Mouse (Mus musculus): ENCODE measurements around the gene Son.
"Not testable (repeated sequence)": the region's sequence is repeated elsewhere in the genome, so short reads cannot be mapped to it uniquely, and the experiment has no call there.

Gene Son

DNA sequence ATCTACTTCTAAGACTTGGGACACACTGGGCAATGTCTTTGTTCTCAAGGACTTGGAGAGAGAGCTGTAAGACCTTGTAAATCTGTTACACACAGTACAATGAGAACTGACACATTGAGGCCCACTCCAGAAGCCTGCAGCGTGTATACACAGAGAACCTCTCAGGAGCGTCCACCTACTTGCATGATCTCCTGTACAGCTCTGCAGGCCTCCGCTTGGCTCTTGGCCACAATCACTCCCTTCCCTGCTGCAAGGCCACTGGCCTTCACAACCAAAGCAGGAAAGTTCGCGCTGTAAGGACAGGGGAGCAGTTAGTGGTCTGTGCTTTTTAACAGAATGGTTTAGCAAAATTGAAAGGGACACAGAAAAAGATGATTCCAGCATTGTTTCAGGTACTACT lies 8.1 kb upstream of the Son start:
- DNase-seq (ENCODE audit: low read depth, low spot score) = no peak

- DNase-seq (ENCODE audit: low read depth, low spot score) = no peak
Observed at GRCm38 (mm10) chr16:91639636-91640035, 7.7 kb upstream of the Son start.

DNA sequence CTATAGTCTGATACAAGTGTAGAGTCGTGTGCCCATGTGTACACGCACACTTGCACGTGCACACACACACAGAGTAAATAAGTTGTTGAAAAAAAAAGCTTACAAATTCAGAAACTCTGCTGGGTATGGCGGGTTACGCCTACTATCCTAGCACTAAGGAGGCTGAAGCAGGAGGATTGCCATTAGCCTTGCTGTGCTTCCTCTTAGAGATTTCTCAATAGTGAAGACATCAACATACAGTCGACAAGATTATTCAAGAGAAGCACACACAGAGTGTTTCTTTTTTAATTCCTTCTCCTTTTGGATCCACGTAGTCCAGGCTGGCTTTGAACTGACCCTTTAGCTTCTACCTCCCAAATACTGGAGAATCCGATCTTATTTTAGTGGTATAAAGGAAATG lies 7.1 kb upstream of the Son start:
- DNase-seq (ENCODE audit: low read depth, low spot score) = no peak

DNA sequence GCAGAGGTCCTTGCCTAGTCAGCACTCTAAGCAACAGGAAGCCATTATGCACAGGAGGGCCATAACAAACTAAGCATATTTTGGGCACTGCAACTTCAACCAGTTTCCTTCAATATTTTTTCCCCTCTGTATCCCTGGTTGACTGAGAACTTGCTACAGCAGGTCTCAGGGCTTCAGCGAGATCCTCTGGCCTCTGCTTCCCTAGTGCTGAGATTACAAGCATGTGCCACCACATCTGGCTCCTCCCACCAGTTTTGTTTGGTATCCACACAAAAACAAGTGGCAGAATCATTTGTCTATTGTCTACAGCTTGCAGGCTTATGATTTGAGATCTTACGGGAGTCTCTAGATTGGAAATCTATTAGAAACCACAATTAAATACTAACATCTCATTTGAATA lies 2.4 kb upstream of the Son start:
- DNase-seq (ENCODE audit: low read depth, low spot score) = no peak

GRCm38 (mm10) chr16:91645420-91645819 lies 1.9 kb upstream of the Son start:
- DNase-seq (ENCODE audit: low read depth, low spot score) = not testable (repeated sequence)

DNA sequence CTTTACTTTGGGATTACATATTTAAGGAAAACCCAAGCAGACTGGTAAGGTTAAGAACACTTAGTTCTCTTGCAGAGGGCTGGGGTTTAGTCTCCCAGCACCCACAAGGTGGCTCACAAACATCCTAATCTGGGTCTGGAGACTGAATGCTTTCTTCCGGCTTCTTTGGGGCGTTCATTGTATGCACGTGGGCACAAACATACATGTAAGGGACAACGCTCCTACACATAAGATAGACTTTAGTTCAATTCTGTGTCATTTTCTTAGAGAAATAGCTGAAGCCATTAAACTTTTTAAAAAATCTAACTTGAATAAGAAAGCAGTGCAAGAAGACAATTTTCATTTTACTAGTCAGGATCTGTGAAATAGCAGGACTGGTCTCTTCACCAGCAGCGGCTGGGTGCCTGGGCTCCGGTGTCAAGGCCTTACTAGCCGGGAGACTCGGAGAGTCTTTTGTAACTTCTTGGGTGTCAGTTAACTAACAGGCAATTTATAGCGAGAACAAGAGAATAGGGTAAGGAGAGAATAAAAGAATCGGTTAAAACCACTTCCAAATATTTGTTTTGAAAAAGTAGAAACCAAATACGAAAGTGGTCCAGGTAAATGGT lies 1.2 kb upstream of the Son start:
- DNase-seq (ENCODE audit: low read depth, low spot score) = no peak

- peak; percentile 85 for DNase-seq (ENCODE audit: low read depth, low spot score)
Observed at GRCm38 (mm10) chr16:91646681-91647419, 456 bp upstream of the Son start, which contains the start of gene Gart. Gene Gart (minus strand): TSS chr16:91646952.

DNA sequence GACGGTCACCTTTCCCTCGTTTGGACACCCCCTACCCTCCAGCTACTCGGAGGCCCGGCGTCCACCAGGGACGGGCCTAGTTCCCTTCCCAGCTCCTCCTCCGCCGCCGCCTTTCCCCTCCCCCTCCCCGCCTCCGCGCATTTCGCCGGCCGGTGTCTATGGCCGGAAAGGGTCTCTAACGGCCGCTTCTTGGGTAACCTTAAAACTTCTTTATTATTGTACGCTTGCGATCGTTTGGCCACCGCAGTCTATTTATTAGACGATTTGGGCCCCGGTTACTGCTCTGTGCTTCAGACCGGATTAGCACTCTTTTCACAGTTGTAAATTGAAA lies 879 bp downstream of the Son start:
- DNase-seq (ENCODE audit: low read depth, low spot score) = peak; percentile 57

GRCm38 (mm10) chr16:91649246-91649645 lies 1.9 kb downstream of the Son start:
- DNase-seq (ENCODE audit: low read depth, low spot score) = no peak

DNA sequence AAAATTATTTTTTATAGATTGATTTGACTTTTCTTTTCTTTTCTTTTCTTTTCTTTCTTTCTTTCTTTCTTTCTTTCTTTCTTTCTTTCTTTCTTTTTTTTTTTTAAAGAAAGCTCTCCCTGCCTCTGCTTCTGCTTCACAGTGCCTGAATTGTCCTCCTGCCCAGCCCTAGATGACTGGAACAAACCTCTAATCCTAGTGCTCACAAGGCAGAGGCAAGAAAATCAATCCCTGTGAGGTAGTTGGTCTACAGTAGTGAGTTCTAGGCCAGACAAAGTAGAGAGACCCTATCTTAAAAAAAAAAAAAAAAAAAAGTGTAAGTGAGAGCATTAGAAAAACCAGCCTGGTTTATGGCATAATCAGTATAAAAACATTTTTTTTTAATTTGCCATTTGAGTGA lies 2.5 kb downstream of the Son start:
- DNase-seq (ENCODE audit: low read depth, low spot score) = no peak

GRCm38 (mm10) chr16:91652191-91652590 lies 4.9 kb downstream of the Son start:
- DNase-seq (ENCODE audit: low read depth, low spot score) = no peak

GRCm38 (mm10) chr16:91655285-91655684 lies 8.0 kb downstream of the Son start:
- no peak for DNase-seq (ENCODE audit: low read depth, low spot score)

- DNase-seq (ENCODE audit: low read depth, low spot score) = no peak
Observed at GRCm38 (mm10) chr16:91657285-91657684, 10.0 kb downstream of the Son start.

DNA sequence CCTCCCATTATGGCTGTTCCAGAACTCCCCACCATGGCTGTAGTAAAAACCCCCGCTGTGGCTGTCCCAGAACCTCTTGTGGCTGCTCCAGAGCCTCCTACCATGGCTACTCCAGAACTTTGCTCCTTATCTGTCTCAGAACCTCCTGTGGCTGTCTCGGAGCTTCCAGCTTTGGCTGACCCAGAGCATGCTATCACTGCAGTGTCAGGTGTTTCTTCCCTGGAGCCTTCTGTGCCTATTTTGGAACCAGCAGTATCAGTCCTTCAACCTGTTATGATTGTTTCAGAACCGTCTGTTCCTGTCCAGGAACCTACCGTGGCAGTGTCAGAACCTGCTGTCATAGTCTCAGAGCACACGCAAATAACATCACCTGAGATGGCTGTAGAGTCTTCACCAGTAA lies 11.2 kb downstream of the Son start:
- no peak for DNase-seq (ENCODE audit: low read depth, low spot score)

- DNase-seq (ENCODE audit: low read depth, low spot score) = no peak
Observed at GRCm38 (mm10) chr16:91659798-91660197, 12.5 kb downstream of the Son start.

DNA sequence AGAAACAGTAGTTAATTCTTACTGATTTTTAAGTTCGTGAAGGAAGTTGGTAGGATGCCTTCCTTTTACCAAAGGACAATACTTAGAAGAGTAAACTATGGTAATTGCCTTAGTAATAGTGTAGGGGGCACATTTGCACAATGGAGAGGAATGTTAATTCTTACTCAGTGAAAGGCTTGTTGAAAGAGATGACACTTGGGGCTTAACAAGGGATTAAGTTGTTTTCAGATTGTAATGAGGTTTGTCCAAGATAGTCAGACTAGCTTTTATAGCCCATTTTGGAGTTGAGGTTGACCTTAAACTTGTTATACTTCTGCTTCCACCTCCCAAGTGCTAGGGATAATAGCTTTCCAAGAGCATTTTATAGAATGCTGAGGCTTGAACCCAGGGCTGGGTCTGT lies 14.1 kb downstream of the Son start:
- no peak for DNase-seq (ENCODE audit: low read depth, low spot score)

GRCm38 (mm10) chr16:91662336-91662735 lies 15.0 kb downstream of the Son start:
- DNase-seq (ENCODE audit: low read depth, low spot score) = no peak

GRCm38 (mm10) chr16:91663795-91664194 lies 16.5 kb downstream of the Son start:
- DNase-seq (ENCODE audit: low read depth, low spot score) = no peak

DNA sequence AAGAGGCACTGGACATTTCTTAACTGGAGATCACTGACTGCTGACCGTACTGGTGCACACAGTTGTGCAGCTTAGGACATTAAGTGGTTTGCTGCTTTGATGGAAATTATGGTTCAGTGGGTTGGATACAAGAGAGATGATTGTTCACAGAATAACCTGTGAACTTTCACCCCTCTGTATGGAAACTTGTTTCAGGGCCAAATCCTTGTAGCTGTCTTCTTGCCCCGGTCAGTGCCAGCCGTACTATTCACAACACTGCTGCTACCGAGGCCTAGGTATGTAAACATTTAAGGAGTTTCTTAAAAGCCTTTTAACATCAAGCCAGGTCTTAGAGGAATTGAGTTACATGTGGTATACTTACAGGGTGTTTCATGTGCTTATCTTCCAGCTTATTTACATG lies 27.2 kb downstream of the Son start:
- DNase-seq (ENCODE audit: low read depth, low spot score) = no peak

DNA sequence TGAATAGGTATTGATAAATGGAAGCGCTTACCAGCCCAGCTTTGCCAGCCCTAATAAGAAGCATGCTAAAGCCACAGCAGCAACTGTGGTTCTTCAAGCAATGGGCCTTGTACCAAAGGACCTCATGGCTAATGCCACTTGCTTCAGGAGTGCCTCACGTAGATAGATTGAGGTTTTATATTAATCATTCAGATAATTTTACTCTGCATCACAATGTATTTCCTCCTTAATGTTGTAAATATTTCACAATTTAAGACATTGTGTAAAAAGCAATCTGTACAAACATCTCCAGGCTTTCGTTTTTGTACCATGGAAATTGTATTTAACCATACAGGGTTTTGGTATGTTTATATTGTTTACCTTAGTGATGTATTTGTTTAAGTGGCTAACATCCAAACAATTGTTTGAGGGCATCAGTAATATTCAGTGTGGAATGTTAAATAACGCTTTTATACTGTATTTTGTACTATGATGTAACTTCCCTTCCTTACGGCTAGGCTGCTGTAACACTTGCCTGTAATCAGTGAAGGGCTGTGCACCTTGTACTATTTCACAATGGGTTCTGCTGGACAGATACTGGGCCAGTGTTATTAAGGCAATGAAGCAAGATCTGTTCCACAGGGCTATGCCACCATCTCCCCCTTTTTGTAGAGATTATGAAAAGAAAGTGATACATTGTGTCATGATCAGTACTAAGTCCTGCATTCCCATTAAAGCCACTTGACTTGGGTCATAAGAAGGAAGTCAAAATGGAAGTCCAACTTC lies 31.0 kb downstream of the Son start:
- DNase-seq (ENCODE audit: low read depth, low spot score) = no peak

DNA sequence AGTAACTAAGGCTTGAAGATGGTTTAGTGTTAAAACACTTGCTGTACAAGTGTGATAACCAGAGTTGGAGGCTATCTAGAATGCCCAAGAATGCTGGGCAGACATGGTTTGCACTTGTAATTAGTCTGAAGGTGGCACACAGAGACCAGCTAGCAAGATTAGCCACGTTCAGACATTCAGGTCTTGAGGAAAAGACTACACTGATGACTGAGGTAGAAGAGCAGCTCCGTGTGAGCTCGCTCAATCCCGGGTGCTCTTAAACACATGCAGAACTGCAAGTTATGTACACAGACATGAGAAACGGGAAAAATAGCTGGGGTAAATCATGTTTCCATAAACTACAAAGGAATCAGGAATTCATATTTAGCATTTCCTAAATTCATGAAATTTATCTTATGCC lies 33.4 kb downstream of the Son start:
- no peak for DNase-seq (ENCODE audit: low read depth, low spot score)

DNA sequence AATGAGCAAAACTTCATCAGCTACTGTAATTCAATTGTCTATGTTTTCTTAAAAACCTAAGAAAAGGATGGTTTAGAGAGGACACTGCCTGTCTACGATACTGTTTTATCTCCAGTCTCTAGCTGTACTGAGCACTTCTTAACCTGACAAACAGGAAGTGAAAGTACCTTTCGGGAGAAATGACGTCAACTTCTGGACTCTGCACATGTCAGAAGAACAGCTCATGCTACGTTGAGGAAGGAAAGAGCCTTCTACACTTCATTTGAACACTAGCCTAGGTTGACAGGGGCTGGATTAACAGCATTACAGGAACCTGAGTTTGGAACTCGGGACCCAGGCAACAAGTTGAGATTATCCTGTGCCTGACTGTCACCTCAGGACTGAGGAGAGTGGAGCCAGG lies 38.2 kb downstream of the Son start:
- DNase-seq (ENCODE audit: low read depth, low spot score) = no peak

DNA sequence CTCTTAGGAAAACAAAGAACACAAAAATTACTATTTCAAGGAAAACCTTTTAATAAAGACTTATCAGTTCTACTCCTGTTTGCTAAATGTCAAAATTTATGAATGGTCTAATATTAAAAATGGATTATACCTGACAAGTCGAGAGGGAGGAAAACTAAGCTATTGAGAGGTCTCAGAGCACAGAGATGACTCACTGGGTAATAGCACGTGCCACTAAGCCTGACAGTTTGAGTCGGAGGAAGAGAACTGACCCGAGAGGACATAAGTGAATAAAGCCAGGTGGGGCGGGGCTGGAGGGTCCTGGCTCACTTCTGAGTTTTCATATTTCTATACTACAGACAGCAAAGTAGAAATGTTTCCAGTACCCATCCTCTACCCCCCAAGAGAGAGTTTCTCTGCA lies 39.1 kb downstream of the Son start:
- no peak for DNase-seq (ENCODE audit: low read depth, low spot score)

All from c-Kit-negative CD71-positive TER-119-positive erythroid progenitor cells, embryonic 14.5 days (primary cell).